Mouse (Mus musculus) lung, postnatal 0 days (tissue): ENCODE measurements around the gene Sorcs2.

Experiments
- CTCF ChIP-seq: IDR thresholded peaks from 2 replicates; pipeline ENCODE4 v1.5.1; 2016; ENCODE audit warnings: antibody characterized with exemption, mild to moderate bottlenecking
- EP300 ChIP-seq: IDR thresholded peaks from 2 replicates; pipeline ENCODE4 v1.6.1; 2016; ENCODE audit warnings: antibody characterized with exemption, mild to moderate bottlenecking, control low read depth

- TF ChIP-seq EP300 (no peak), CTCF (no peak)
Measured at GRCm38 (mm10) chr5:36174569-36175115, 223.3 kb downstream of the Sorcs2 start.
